Mouse (Mus musculus) gastrocnemius, adult 18-20 months (tissue): ENCODE measurements around the gene Sgk1. TPM values are rescaled to one million over a fixed set of nuclear protein-coding genes. Genes with fewer than 3 reads are reported as not detected.

ENCODE experiments used
- DNase-seq: peaks from one replicate; pipeline ENCODE4 v3.0.0; 2021; ENCODE audit warnings: low spot score
- total RNA-seq, 2 experiments: library from RNA; stranded (reverse); gene quantifications; 2 replicates each; pipeline ENCODE4 v1.2.3; 2021

Gene Sgk1
- total RNA-seq, 2 experiments from 2014 or later = 151 to 192 TPM

- no peak for DNase-seq
Measured at GRCm38 (mm10) chr10:21916301-21917071, 34.5 kb downstream of the Sgk1 start.

GRCm38 (mm10) chr10:21918016-21918749 lies 36.2 kb downstream of the Sgk1 start:
- no peak for DNase-seq

DNA sequence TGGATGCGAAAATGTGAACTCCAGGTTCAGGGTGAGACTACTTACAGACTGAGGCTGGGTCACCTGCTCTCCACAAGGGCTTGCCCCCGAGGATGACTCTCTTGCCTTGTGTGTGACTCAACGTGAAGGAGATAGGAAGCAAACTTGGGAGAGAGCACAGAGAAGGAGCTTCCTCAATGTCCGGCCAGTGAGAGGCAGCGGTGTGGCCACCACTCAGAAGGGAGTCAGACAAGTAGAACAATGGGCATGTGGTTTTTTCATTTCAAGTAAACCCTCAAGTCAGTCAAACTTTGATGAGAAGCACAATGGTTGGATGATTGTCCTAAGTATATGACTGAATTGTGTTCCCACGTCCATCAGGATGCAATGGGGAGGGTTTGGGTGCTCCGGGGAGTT lies 36.8 kb downstream of the Sgk1 start:
- no peak for DNase-seq

DNA sequence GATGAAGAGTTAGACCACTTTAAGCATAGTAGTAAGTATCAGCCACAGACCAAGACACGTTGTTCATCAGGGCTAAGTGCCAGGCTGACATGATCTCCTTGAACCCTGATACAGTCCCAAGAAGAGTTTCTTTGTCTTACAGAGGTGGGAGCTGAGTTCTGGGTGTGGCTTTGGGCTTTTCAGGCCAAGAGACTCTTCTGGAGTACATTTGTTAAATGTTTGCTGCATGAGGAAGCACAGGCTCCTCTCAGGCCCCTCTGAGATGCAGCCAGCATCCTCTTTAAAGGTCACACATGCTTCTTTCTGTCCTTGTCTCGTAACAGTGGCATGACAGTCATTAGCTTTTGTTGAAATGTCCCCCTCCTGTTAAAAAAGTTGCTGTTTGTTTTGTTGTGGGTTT lies 38.6 kb downstream of the Sgk1 start:
- DNase-seq = no peak

DNA sequence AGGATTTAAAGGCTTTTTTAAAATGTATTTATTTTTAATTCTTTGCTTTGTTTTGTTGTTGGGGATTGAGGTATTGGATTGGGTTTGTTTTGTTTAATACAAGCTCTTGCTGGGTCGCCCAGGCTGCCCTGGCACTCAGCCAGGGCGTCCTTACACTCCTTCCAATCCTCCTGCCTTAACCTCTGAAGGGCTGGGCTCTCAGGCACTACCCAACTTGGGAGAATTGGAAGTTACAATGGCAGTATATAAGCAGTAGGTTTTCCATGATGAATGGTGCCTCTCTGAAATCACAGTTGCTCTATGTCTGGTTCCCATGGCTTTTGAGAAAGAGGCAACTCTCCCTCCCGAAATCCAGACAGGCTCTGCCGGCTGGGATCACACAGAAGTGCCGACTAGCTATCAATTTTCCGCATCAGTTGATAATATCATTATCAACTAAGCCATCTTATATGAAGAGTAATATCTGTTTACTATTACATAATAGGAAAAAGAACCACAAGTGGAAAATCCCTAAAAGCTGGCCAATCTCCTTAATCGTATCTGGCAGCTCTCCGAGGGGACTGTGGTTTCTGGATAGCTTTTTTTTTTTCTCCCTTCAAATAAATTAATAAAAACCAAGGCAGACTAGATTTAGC lies 40.8 kb downstream of the Sgk1 start:
- peak; percentile 34 for DNase-seq

DNA sequence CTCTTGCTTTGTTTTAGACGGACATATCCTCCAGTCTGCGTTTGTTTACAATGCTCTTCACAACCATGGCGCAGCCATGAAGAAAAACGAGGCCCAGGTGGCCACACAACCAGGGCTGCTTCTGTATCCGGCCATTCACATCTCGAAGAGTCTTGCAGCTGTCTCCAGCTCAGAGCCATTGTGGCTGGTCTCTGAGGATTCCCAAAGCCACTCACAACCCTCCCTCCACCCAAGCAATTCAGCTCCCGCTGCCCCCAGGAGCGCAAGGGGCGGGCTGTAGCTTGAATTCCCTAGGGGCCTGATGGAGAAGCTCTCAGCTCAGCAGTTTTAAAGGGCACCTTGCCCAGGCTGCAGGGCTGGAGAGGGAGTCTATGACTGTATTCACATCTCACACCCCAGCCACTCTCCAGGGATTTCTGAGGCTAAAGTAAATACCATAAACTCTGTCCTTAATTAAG lies 41.5 kb downstream of the Sgk1 start:
- peak; percentile 78 for DNase-seq

GRCm38 (mm10) chr10:21924051-21924720 lies 42.2 kb downstream of the Sgk1 start:
- DNase-seq = no peak

GRCm38 (mm10) chr10:21926941-21927340 lies 45.0 kb downstream of the Sgk1 start:
- no peak for DNase-seq

GRCm38 (mm10) chr10:21930781-21931380 lies 48.9 kb downstream of the Sgk1 start:
- no peak for DNase-seq

DNA sequence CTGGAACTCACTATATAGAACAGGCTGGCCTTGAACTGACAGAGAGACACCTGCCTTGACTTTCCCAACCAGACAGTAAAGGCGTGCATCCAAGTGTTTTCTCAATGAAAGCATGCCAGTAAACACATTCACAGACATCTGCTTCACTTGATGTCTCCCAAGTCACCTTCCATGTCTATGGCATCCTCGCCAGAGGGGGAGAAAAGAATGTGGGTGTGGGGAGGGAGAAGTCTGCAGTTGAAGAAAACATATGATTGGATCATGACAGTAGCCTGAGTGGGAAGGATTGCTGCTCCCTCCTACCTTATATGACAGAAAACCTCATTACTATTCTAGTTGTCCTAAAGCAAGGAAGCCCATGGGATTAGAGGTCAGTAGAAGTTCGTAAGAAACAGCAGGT lies 50.8 kb downstream of the Sgk1 start:
- no peak for DNase-seq

GRCm38 (mm10) chr10:21934826-21935225 lies 52.8 kb downstream of the Sgk1 start:
- DNase-seq = no peak

DNA sequence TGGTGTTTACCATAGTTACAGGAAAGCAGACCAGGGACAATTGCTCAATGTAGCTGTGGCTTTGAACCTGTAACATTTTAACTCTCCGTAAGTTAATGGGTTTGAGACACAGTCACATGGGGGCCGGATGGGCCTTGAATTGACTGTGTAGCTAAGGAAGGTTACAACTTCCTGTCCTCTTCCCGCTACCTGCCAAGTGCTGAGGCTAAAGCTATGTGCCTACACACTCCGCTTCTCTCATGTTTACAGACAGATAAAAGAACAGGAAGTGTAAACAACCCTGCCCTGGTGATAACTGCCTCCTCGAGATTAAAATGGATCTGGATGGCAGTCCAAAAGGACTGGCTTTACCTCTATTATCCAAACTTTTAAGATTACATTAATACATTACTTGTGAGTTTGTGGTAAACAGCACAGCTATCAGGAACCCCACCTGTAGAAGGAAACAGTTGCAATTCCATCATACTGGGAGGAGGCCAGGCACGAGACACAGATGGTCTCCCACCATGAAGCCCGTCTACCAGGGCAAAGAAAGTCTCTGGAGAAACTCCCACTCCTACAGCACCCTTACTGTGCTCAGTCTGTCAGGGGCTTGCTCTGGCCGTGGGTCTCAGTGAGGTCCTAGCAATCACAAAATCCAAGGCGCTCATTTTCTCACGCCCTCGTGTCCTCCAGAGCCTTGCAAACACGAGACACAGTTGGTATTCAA lies 54.7 kb downstream of the Sgk1 start:
- DNase-seq = peak; percentile 13

GRCm38 (mm10) chr10:21937222-21937605 lies 55.2 kb downstream of the Sgk1 start:
- DNase-seq = peak; percentile 60

DNA sequence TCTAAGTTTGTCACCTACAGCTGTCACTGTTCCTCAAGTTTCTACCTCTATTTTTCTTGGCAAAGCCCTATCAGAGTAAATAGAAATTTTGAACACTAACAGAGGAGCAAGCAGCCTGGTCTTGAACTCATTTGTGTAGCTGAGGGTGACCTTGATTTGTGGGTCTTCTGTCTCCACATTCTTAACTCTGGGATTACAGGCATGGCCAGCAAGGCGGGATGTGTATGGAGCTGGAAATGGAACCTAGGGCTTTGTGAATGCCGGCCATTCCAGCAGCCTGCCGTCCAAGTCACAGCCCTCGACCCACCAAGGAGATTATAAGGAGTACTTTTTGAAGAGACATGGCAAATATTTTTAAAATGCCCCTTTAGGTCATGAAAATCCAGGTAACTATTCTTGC lies 56.2 kb downstream of the Sgk1 start:
- DNase-seq = no peak

DNA sequence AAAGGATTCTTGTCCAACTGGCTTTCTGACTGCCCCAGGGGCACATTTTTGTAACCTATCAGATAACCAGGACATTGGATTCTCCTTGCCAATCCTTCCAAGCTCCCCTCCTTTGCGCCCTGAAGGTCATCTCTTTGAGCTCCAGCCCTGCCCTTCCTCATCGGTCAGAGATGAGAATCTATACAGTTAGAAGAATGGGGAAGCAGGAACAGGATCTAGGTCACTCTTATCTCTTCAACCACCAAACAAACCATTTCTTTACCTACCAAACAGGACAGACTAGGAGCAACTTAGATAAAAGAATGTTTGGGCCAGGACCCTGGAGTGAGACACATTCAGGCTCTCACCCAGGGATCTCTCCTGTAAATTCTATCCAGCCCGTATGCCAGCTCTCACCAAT lies 59.3 kb downstream of the Sgk1 start:
- DNase-seq = no peak

- no peak for DNase-seq
Measured at GRCm38 (mm10) chr10:21943145-21943700, 61.2 kb downstream of the Sgk1 start.

GRCm38 (mm10) chr10:21945195-21945594 lies 63.2 kb downstream of the Sgk1 start:
- DNase-seq = no peak

GRCm38 (mm10) chr10:21946751-21947351 lies 64.9 kb downstream of the Sgk1 start:
- DNase-seq = no peak

DNA sequence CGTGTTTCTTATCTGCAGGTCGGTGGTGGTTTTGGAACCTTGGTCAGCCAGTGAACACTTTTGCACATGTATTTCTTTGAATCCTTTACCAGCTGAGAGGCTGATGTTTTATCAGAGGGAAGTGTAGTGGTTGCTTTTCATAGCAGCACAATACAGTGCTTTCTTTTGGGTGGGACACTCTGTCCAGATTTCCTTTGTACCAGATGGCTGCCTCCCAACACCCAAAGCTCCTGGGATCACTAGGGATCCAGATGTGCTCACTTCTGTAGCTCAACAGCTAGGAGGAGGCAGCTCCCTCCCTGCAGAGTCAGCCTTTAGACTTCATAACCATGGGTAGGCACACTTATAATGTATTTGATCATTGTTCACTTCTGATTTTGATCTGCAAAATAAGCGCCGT lies 70.5 kb downstream of the Sgk1 start:
- peak; percentile 85 for DNase-seq

DNA sequence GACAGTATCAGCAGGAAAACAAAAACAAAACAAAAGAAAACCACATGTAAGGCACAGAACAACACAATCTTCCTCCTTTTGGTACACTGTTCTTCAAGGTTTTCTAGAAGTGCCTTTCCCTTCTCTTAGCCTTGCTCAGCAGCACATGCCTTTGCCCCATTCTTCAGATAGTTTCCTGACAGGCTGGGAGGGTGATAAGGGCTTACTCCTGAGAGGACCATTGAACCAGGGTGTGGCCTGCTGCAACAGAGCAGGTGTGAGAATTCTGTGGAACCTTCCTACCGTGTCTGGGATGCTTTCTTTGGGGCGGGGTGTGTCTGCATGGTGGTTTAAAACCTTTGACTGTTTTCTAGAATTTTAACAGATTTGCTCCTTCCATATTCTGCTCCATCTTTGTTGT lies 79.1 kb downstream of the Sgk1 start:
- no peak for DNase-seq
